Mouse (Mus musculus) MEL (cell line): Measurements from ENCODE around the gene Tmem132c. TPM values are rescaled to one million over a fixed set of nuclear protein-coding genes. Genes with fewer than 3 reads are reported as not detected.

Source experiments
- DNase-seq: peaks from one replicate; pipeline ENCODE4 v3.0.0; 2011; ENCODE audit warnings: low read depth, low spot score
- H3K27ac ChIP-seq: 2 replicates; pipeline ENCODE4 v1.5.1; 2012; ENCODE audit warnings: low read depth, mild to moderate bottlenecking, control low read depth, low read length, moderate library complexity; ENCODE audit not compliant: control insufficient read depth
- H3K27me3 ChIP-seq, 2 experiments: fragments of 150-350 bp in 1 of 2; sonication (generic) in 1 of 2; 2 replicates each; pipeline ENCODE4 v1.6.1; 2012; ENCODE audit warnings: low read length in 2 of 2, mild to moderate bottlenecking in 2 of 2, improper control_type of control experiment in 1 of 2, moderate library complexity in 1 of 2; ENCODE audit not compliant: insufficient read depth in 2 of 2, control insufficient read depth in 1 of 2
- H3K36me3 ChIP-seq, 2 experiments: 2 replicates each; pipeline ENCODE4 v1.6.1; 2012 to 2014; ENCODE audit warnings: low read length in 2 of 2, improper control_type of control experiment in 1 of 2, inconsistent platforms in 1 of 2, mild to moderate bottlenecking in 1 of 2; ENCODE audit not compliant: insufficient read depth in 2 of 2, control insufficient read depth in 1 of 2
- H3K4me1 ChIP-seq, 2 experiments: fragments of 150-350 bp in 1 of 2; sonication (generic) in 1 of 2; 2 replicates each; pipeline ENCODE4 v1.6.1; 2012; ENCODE audit warnings: low read length in 2 of 2, improper control_type of control experiment in 1 of 2, mild to moderate bottlenecking in 1 of 2; ENCODE audit not compliant: insufficient read depth in 2 of 2, control insufficient read depth in 1 of 2
- H3K4me3 ChIP-seq, 2 experiments: fragments of 150-350 bp in 1 of 2; sonication (generic) in 1 of 2; 2 replicates each; pipeline ENCODE4 v1.5.1; 2012; ENCODE audit warnings: low read depth in 2 of 2, low read length in 2 of 2, mild to moderate bottlenecking in 2 of 2, moderate library complexity in 2 of 2, control low read depth in 1 of 2, improper control_type of control experiment in 1 of 2; ENCODE audit not compliant: control insufficient read depth in 1 of 2, insufficient read depth in 1 of 2
- H3K79me2 ChIP-seq: 2 replicates; pipeline ENCODE4 v1.6.1; 2012; ENCODE audit warnings: mild to moderate bottlenecking, low read length, moderate library complexity; ENCODE audit not compliant: control insufficient read depth, poor library complexity, insufficient read depth
- H3K9ac ChIP-seq: 2 replicates; pipeline ENCODE4 v1.6.1; 2012; ENCODE audit warnings: low read depth, mild to moderate bottlenecking, control low read depth, low read length, moderate library complexity; ENCODE audit not compliant: control insufficient read depth, poor library complexity, severe bottlenecking
- H3K9me3 ChIP-seq: fragments of 150-350 bp; sonication (generic); replicated peaks from 2 replicates; pipeline ENCODE4 v1.6.1; 2012; ENCODE audit warnings: mild to moderate bottlenecking, low read length, improper control_type of control experiment, moderate library complexity; ENCODE audit not compliant: insufficient read depth
- BHLHE40 ChIP-seq: IDR thresholded peaks from 2 replicates; pipeline ENCODE4 v1.6.1; 2012; ENCODE audit warnings: low read depth, mild to moderate bottlenecking, inconsistent platforms, low read length, improper control_type of control experiment, borderline replicate concordance
- CTCF ChIP-seq, 3 experiments: IDR thresholded peaks in 2 of 3; conservative IDR thresholded peaks in 1 of 3; 2 replicates each; pipeline ENCODE4 v1.5.1; 2011 to 2012; ENCODE audit warnings: low read length in 3 of 3, low read depth in 2 of 3, mild to moderate bottlenecking in 2 of 3, improper control_type of control experiment in 1 of 3, inconsistent platforms in 1 of 3, mixed read lengths in 1 of 3, moderate library complexity in 1 of 3; ENCODE audit not compliant: control insufficient read depth in 1 of 3, insufficient read depth in 1 of 3, poor library complexity in 1 of 3, severe bottlenecking in 1 of 3
- E2F4 ChIP-seq: IDR thresholded peaks from 2 replicates; pipeline ENCODE4 v1.6.1; 2011; ENCODE audit warnings: low read depth, low read length, improper control_type of control experiment, borderline replicate concordance
- EP300 ChIP-seq, 2 experiments: IDR thresholded peaks; 2 replicates each; pipeline ENCODE4 v1.6.1; 2011; ENCODE audit warnings: improper control_type of control experiment in 2 of 2, low read length in 2 of 2, low read depth in 1 of 2, mild to moderate bottlenecking in 1 of 2
- GABPA ChIP-seq: IDR thresholded peaks from 2 replicates; pipeline ENCODE4 v1.6.1; 2012; ENCODE audit warnings: low read depth, mild to moderate bottlenecking, inconsistent platforms, low read length, improper control_type of control experiment, moderate library complexity
- GATA1 ChIP-seq: IDR thresholded peaks from 2 replicates; pipeline ENCODE4 v1.6.1; 2011; ENCODE audit warnings: low read depth, low read length, improper control_type of control experiment
- HCFC1 ChIP-seq: IDR thresholded peaks from 2 replicates; pipeline ENCODE4 v1.6.1; 2012; ENCODE audit warnings: low read depth, mild to moderate bottlenecking, inconsistent platforms, low read length, improper control_type of control experiment, moderate library complexity
- JUND ChIP-seq: IDR thresholded peaks from 2 replicates; pipeline ENCODE4 v1.6.1; 2011; ENCODE audit warnings: low read depth, mild to moderate bottlenecking, improper control_type of control experiment, low read length
- KAT2A ChIP-seq: conservative IDR thresholded peaks from 2 replicates; pipeline ENCODE4 v1.6.1; 2012; ENCODE audit warnings: low read depth, low read length, improper control_type of control experiment, inconsistent platforms
- MAFK ChIP-seq: IDR thresholded peaks from 2 replicates; pipeline ENCODE4 v1.6.1; 2011; ENCODE audit warnings: low read depth, mild to moderate bottlenecking, low read length, improper control_type of control experiment, borderline replicate concordance
- MAZ ChIP-seq: IDR thresholded peaks from 2 replicates; pipeline ENCODE4 v1.6.1; 2012; ENCODE audit warnings: low read depth, mild to moderate bottlenecking, inconsistent platforms, low read length, improper control_type of control experiment
- MYB ChIP-seq: IDR thresholded peaks from 2 replicates; pipeline ENCODE4 v1.6.1; 2011; ENCODE audit warnings: mild to moderate bottlenecking, low read depth, low read length, improper control_type of control experiment
- NELFE ChIP-seq: IDR thresholded peaks from 2 replicates; pipeline ENCODE4 v1.6.1; 2011; ENCODE audit warnings: low read depth, low read length, improper control_type of control experiment
- POLR2A ChIP-seq, 2 experiments: IDR thresholded peaks; 2 replicates each; pipeline ENCODE4 v1.6.1; 2011 to 2012; ENCODE audit warnings: low read length in 2 of 2, mild to moderate bottlenecking in 2 of 2, control low read depth in 1 of 2, improper control_type of control experiment in 1 of 2, low read depth in 1 of 2, moderate library complexity in 1 of 2; ENCODE audit not compliant: control insufficient read depth in 1 of 2, insufficient read depth in 1 of 2, poor library complexity in 1 of 2
- POLR2AphosphoS2 ChIP-seq: IDR thresholded peaks from 2 replicates; pipeline ENCODE4 v1.6.1; 2011; ENCODE audit warnings: low read length, improper control_type of control experiment
- POLR2AphosphoS5 ChIP-seq: IDR thresholded peaks from 2 replicates; pipeline ENCODE4 v1.6.1; 2012; ENCODE audit warnings: low read depth, borderline replicate concordance, mild to moderate bottlenecking, inconsistent platforms, low read length, moderate library complexity, mixed read lengths
- RCOR1 ChIP-seq: IDR thresholded peaks from 2 replicates; pipeline ENCODE4 v1.6.1; 2012; ENCODE audit warnings: low read depth, mild to moderate bottlenecking, inconsistent platforms, low read length, improper control_type of control experiment
- SIN3A ChIP-seq: IDR thresholded peaks from 2 replicates; pipeline ENCODE4 v1.6.1; 2012; ENCODE audit warnings: low read length, improper control_type of control experiment, inconsistent platforms
- SMC3 ChIP-seq: IDR thresholded peaks from 2 replicates; pipeline ENCODE4 v1.6.1; 2011; ENCODE audit warnings: low read depth, low read length, improper control_type of control experiment
- UBTF ChIP-seq: IDR thresholded peaks from 2 replicates; pipeline ENCODE4 v1.6.1; 2012; ENCODE audit warnings: low read depth, mild to moderate bottlenecking, inconsistent platforms, low read length, improper control_type of control experiment, moderate library complexity, borderline replicate concordance; ENCODE audit not compliant: insufficient read depth
- USF1 ChIP-seq: IDR thresholded peaks from 2 replicates; pipeline ENCODE4 v1.6.1; 2014; ENCODE audit warnings: low read depth, mild to moderate bottlenecking, inconsistent platforms, low read length, improper control_type of control experiment, moderate library complexity
- ZC3H11A ChIP-seq: IDR thresholded peaks from 2 replicates; pipeline ENCODE4 v1.6.1; 2012; ENCODE audit warnings: low read depth, mild to moderate bottlenecking, inconsistent platforms, low read length, improper control_type of control experiment
- ZKSCAN1 ChIP-seq: IDR thresholded peaks from 2 replicates; pipeline ENCODE4 v1.6.1; 2012; ENCODE audit warnings: low read depth, mild to moderate bottlenecking, inconsistent platforms, low read length, improper control_type of control experiment, moderate library complexity
- ZMIZ1 ChIP-seq: IDR thresholded peaks from 2 replicates; pipeline ENCODE4 v1.6.1; 2012; ENCODE audit warnings: low read depth, mild to moderate bottlenecking, inconsistent platforms, low read length, improper control_type of control experiment, moderate library complexity
- ZNF384 ChIP-seq: IDR thresholded peaks from 2 replicates; pipeline ENCODE4 v1.6.1; 2012; ENCODE audit warnings: low read depth, mild to moderate bottlenecking, inconsistent platforms, low read length, improper control_type of control experiment
- polyA plus RNA-seq, 2 experiments: library from polyadenylated mRNA; stranded (reverse) in 1 of 2; unstranded in 1 of 2; fragments of >175 nt in 1 of 2; fragments of >200 nt in 1 of 2; gene quantifications; 2 replicates each; pipeline versions ENCODE4 v1.2.1 to v1.2.4; 2012; ENCODE audit warnings: low replicate concordance in 2 of 2, low read depth in 1 of 2; ENCODE audit not compliant: insufficient read length in 2 of 2, insufficient read depth in 1 of 2, missing spikeins in 1 of 2
- total RNA-seq: library from RNA; depleted of rRNA; stranded (reverse); fragments of 300-350 nt; gene quantifications from 2 replicates; pipeline ENCODE4 v1.2.3, GENCODE M21; 2012

The Tmem132c gene
- total and polyA plus RNA-seq, 3 experiments, result not detected

GRCm38 (mm10) chr5:127505697-127506096, 264.1 kb downstream of the Tmem132c start:
- no peak for DNase-seq
- H3K4me1 ChIP-seq, result no peaks in the 10 kb centered on the region
- H3K27ac ChIP-seq, result no peak overlapping the region
- TF ChIP-seq MAFK, result no peak
- H3K27me3 ChIP-seq, result no peaks in the 10 kb centered on the region
- H3K79me2 ChIP-seq, result no peaks in the 10 kb centered on the region
- no peaks in the 10 kb centered on the region for H3K36me3 ChIP-seq
- no peak overlapping the region for H3K9ac ChIP-seq
- H3K9me3 ChIP-seq, result no peaks in the 10 kb centered on the region
- H3K4me3 ChIP-seq, result no peak overlapping the region

- Histone ChIP-seq H3K79me2 (no peaks in the 10 kb centered on the region), H3K9ac (no peak overlapping the region), H3K9me3 (no peaks in the 10 kb centered on the region), H3K4me1 (no peaks in the 10 kb centered on the region), H3K4me3 (no peak overlapping the region), H3K27me3 (no peaks in the 10 kb centered on the region; a peak in 1 of 4 replicates), H3K27ac (no peak overlapping the region), H3K36me3 (no peaks in the 10 kb centered on the region)
- peak; percentile 5 for DNase-seq
- TF ChIP-seq ZC3H11A, result no peak
- TF ChIP-seq SIN3A, result no peak
- TF ChIP-seq POLR2A (IDR thresholded peaks at IDR 0.05; ENCODE audit: control insufficient read depth in 1 of 2, insufficient read depth in 1 of 2, low read depth in 1 of 2, low read length in 2 of 2, poor library complexity in 1 of 2), result no peak
- TF ChIP-seq NELFE, result no peak
- TF ChIP-seq HCFC1, result no peak
- no peak for TF ChIP-seq JUND
- TF ChIP-seq SMC3, result no peak
- TF ChIP-seq BHLHE40, result no peak
- TF ChIP-seq CTCF (IDR thresholded peaks at IDR 0.05 in 2 of 3, conservative IDR thresholded peaks at IDR 0.05 in 1 of 3; ENCODE audit: control insufficient read depth in 1 of 3, insufficient read depth in 1 of 3, low read depth in 2 of 3, low read length in 3 of 3, poor library complexity in 1 of 3, severe bottlenecking in 1 of 3), result no peak; a peak in 1 of 6 replicates
- no peak for TF ChIP-seq POLR2AphosphoS2
- TF ChIP-seq USF1, result no peak
- TF ChIP-seq MYB, result no peak
- TF ChIP-seq UBTF, result no peak
- TF ChIP-seq RCOR1, result no peak
- TF ChIP-seq, all 39 proteins: peak for 0
Observed at GRCm38 (mm10) chr5:127511653-127512052, 270.0 kb downstream of the Tmem132c start.

- H3K9me3 ChIP-seq, result no peaks in the 10 kb centered on the region
- no peaks in the 10 kb centered on the region for H3K79me2 ChIP-seq
Observed at GRCm38 (mm10) chr5:127515960-127516359, 274.4 kb downstream of the Tmem132c start.

More at GRCm38 (mm10) chr5:127515960-127516359, 274.4 kb downstream of the Tmem132c start:
- Histone ChIP-seq H3K4me1 (no peaks in the 10 kb centered on the region), H3K36me3 (no peaks in the 10 kb centered on the region), H3K9ac (no peak overlapping the region), H3K27me3 (no peaks in the 10 kb centered on the region; a peak in 1 of 4 replicates), H3K27ac (no peak overlapping the region), H3K4me3 (no peak overlapping the region)
- TF ChIP-seq BHLHE40 (no peak), GATA1 (no peak), E2F4 (no peak), POLR2AphosphoS5 (no peak), ZKSCAN1 (no peak), POLR2AphosphoS2 (no peak), ZMIZ1 (no peak), MAZ (no peak), GABPA (no peak), JUND (no peak), SIN3A (no peak), EP300 (IDR thresholded peaks at IDR 0.05; ENCODE audit: low read depth in 1 of 2, low read length in 2 of 2) (no peak), KAT2A (no peak), ZNF384 (no peak)
- no peak for DNase-seq
